Mouse (Mus musculus): ENCODE results near the gene 4930412O13Rik. TPM values are rescaled to one million over a fixed set of nuclear protein-coding genes. Genes with fewer than 3 reads are reported as not detected.

Gene 4930412O13Rik
- polyA plus RNA-seq, 1 experiment from 2014 or later, result 0.36 TPM

- Histone ChIP-seq H3K27ac (peak overlapping the region; percentile 30; the same call in 1 of the 2 replicates), H3K36me3 (replicated peaks; ENCODE audit: control insufficient read depth, insufficient read depth) (no peaks in the 10 kb centered on the region), H3K4me1 (replicated peaks; ENCODE audit: control insufficient read depth, insufficient read depth, low read length) (peaks cover 9% of the 10 kb centered on the region), H3K4me3 (replicated peaks; ENCODE audit: low read length) (peak overlapping the region; percentile 30), H3K4me2 (replicated peaks) (peak overlapping the region; percentile 53), H3K9ac (peak overlapping the region; percentile 26; the same call in 1 of the 2 replicates), H3K27me3 (ENCODE audit: control insufficient read depth, insufficient read depth, low read length) (peaks cover 83% of the 10 kb centered on the region), H3K9me3 (ENCODE audit: control insufficient read depth, low read length) (no peaks in the 10 kb centered on the region)
- no peak for ATAC-seq (ENCODE audit: low FRiP score)
- DNase-seq (ENCODE audit: low spot score), result no peak
- WGBS, result under 1% methylated on average over 31 of the region's 33 CpGs
These were observed 2.4 kb upstream of the 4930412O13Rik start for GRCm38 (mm10) chr2:9878564-9879081.

GRCm38 (mm10) chr2:9879092-9879491 is 2.0 kb upstream of the 4930412O13Rik start:
- H3K27ac ChIP-seq, result peak overlapping the region; percentile 30; the same call in 1 of the 2 replicates
- H3K36me3 ChIP-seq (replicated peaks; ENCODE audit: control insufficient read depth, insufficient read depth), result no peaks in the 10 kb centered on the region
- H3K4me2 ChIP-seq (replicated peaks), result peak overlapping the region; percentile 53
- 0% methylated on average over 22 of the region's 22 CpGs for WGBS
- no peaks in the 10 kb centered on the region for H3K9me3 ChIP-seq (ENCODE audit: control insufficient read depth, low read length)
- ATAC-seq (ENCODE audit: low FRiP score) (no peak), DNase-seq (ENCODE audit: low spot score) (no peak)
- H3K4me3 ChIP-seq (replicated peaks; ENCODE audit: low read length), result peak overlapping the region; percentile 30
- peaks cover 9% of the 10 kb centered on the region for H3K4me1 ChIP-seq (replicated peaks; ENCODE audit: control insufficient read depth, insufficient read depth, low read length)
- no peak overlapping the region; the same call in 1 of the 2 replicates for H3K9ac ChIP-seq
- peaks cover 82% of the 10 kb centered on the region for H3K27me3 ChIP-seq (ENCODE audit: control insufficient read depth, insufficient read depth, low read length)

GRCm38 (mm10) chr2:9879493-9879892 is 1.6 kb upstream of the 4930412O13Rik start:
- Histone ChIP-seq H3K9ac (no peak overlapping the region), H3K4me3 (replicated peaks; ENCODE audit: low read length) (peak overlapping the region; percentile 30), H3K36me3 (replicated peaks; ENCODE audit: control insufficient read depth, insufficient read depth) (no peaks in the 10 kb centered on the region), H3K4me1 (replicated peaks; ENCODE audit: control insufficient read depth, insufficient read depth, low read length) (peaks cover 9% of the 10 kb centered on the region), H3K27ac (0 out of 2 replicates have a peak overlapping the region, but pooled peaks have one; percentile 30), H3K4me2 (replicated peaks) (peak overlapping the region; percentile 53), H3K27me3 (ENCODE audit: control insufficient read depth, insufficient read depth, low read length) (peaks cover 82% of the 10 kb centered on the region), H3K9me3 (ENCODE audit: control insufficient read depth, low read length) (no peaks in the 10 kb centered on the region)
- WGBS, result under 1% methylated on average over 21 of the region's 21 CpGs
- DNase-seq (ENCODE audit: low spot score) (peak; percentile 79), ATAC-seq (ENCODE audit: low FRiP score) (peak; percentile 91)

- ATAC-seq (ENCODE audit: low FRiP score) (no peak), DNase-seq (ENCODE audit: low spot score) (no peak)
- Histone ChIP-seq H3K9me3 (ENCODE audit: control insufficient read depth, low read length) (no peaks in the 10 kb centered on the region), H3K4me1 (replicated peaks; ENCODE audit: control insufficient read depth, insufficient read depth, low read length) (peaks cover 9% of the 10 kb centered on the region), H3K4me2 (replicated peaks) (peak overlapping the region; percentile 53), H3K27ac (0 out of 2 replicates have a peak overlapping the region, but pooled peaks have one; percentile 2), H3K36me3 (replicated peaks; ENCODE audit: control insufficient read depth, insufficient read depth) (no peaks in the 10 kb centered on the region), H3K4me3 (replicated peaks; ENCODE audit: low read length) (no peak overlapping the region), H3K27me3 (ENCODE audit: control insufficient read depth, insufficient read depth, low read length) (peaks cover 82% of the 10 kb centered on the region), H3K9ac (no peak overlapping the region)
- WGBS, result 4% methylated on average over 11 of the region's 11 CpGs
These were observed 781 bp upstream of the 4930412O13Rik start for GRCm38 (mm10) chr2:9880271-9880670.

- no peaks in the 10 kb centered on the region for H3K9me3 ChIP-seq (ENCODE audit: control insufficient read depth, low read length)
- peak overlapping the region; percentile 51 for H3K9ac ChIP-seq
- under 1% methylated on average over 13 of the region's 13 CpGs for WGBS
- DNase-seq (ENCODE audit: low spot score) (no peak), ATAC-seq (ENCODE audit: low FRiP score) (no peak)
- H3K27ac ChIP-seq, result peak overlapping the region; percentile 78
- peaks cover 83% of the 10 kb centered on the region for H3K27me3 ChIP-seq (ENCODE audit: control insufficient read depth, insufficient read depth, low read length)
- peak overlapping the region; percentile 29 for H3K4me3 ChIP-seq (replicated peaks; ENCODE audit: low read length)
- H3K4me2 ChIP-seq (replicated peaks), result peak overlapping the region; percentile 53
- H3K4me1 ChIP-seq (replicated peaks; ENCODE audit: control insufficient read depth, insufficient read depth, low read length), result peaks cover 9% of the 10 kb centered on the region
- H3K36me3 ChIP-seq (replicated peaks; ENCODE audit: control insufficient read depth, insufficient read depth), result no peaks in the 10 kb centered on the region
These were observed 565 bp downstream of the 4930412O13Rik start for GRCm38 (mm10) chr2:9881611-9882023.

- H3K9me3 ChIP-seq (ENCODE audit: control insufficient read depth, low read length), result no peaks in the 10 kb centered on the region
- DNase-seq (ENCODE audit: low spot score) (no peak), ATAC-seq (ENCODE audit: low FRiP score) (no peak)
- peak overlapping the region; percentile 51 for H3K9ac ChIP-seq
- under 1% methylated on average over 39 of the region's 39 CpGs for WGBS
- peak overlapping the region; percentile 78 for H3K27ac ChIP-seq
- no peaks in the 10 kb centered on the region for H3K36me3 ChIP-seq (replicated peaks; ENCODE audit: control insufficient read depth, insufficient read depth)
- H3K27me3 ChIP-seq (ENCODE audit: control insufficient read depth, insufficient read depth, low read length), result peaks cover 90% of the 10 kb centered on the region
- H3K4me3 ChIP-seq (replicated peaks; ENCODE audit: low read length), result peak overlapping the region; percentile 29
- H3K4me2 ChIP-seq (replicated peaks), result peak overlapping the region; percentile 53
- H3K4me1 ChIP-seq (replicated peaks; ENCODE audit: control insufficient read depth, insufficient read depth, low read length), result peaks cover 9% of the 10 kb centered on the region
These were observed 1.4 kb downstream of the 4930412O13Rik start for GRCm38 (mm10) chr2:9882371-9882925.

GRCm38 (mm10) chr2:9882926-9883802 is 2.1 kb downstream of the 4930412O13Rik start:
- DNase-seq (ENCODE audit: low spot score) (no peak), ATAC-seq (ENCODE audit: low FRiP score) (no peak)
- peak overlapping the region; percentile 51 for H3K9ac ChIP-seq
- peaks cover 93% of the 10 kb centered on the region for H3K27me3 ChIP-seq (ENCODE audit: control insufficient read depth, insufficient read depth, low read length)
- no peaks in the 10 kb centered on the region for H3K36me3 ChIP-seq (replicated peaks; ENCODE audit: control insufficient read depth, insufficient read depth)
- H3K4me3 ChIP-seq (replicated peaks; ENCODE audit: low read length), result peak overlapping the region; percentile 29
- peaks cover 9% of the 10 kb centered on the region for H3K4me1 ChIP-seq (replicated peaks; ENCODE audit: control insufficient read depth, insufficient read depth, low read length)
- WGBS, result under 1% methylated on average over 43 of the region's 43 CpGs
- peak overlapping the region; percentile 53 for H3K4me2 ChIP-seq (replicated peaks)
- no peaks in the 10 kb centered on the region for H3K9me3 ChIP-seq (ENCODE audit: control insufficient read depth, low read length)
- H3K27ac ChIP-seq, result peak overlapping the region; percentile 78

GRCm38 (mm10) chr2:9883803-9884532 is 2.9 kb downstream of the 4930412O13Rik start:
- Histone ChIP-seq H3K27ac (peak overlapping the region; percentile 78), H3K36me3 (replicated peaks; ENCODE audit: control insufficient read depth, insufficient read depth) (no peaks in the 10 kb centered on the region), H3K9me3 (ENCODE audit: control insufficient read depth, low read length) (no peaks in the 10 kb centered on the region), H3K9ac (peak overlapping the region; percentile 51), H3K4me1 (replicated peaks; ENCODE audit: control insufficient read depth, insufficient read depth, low read length) (peaks cover 3% of the 10 kb centered on the region; the same call in 1 of the 2 replicates), H3K4me2 (replicated peaks) (peak overlapping the region; percentile 53), H3K4me3 (replicated peaks; ENCODE audit: low read length) (peak overlapping the region; percentile 29), H3K27me3 (ENCODE audit: control insufficient read depth, insufficient read depth, low read length) (peaks cover 93% of the 10 kb centered on the region)
- under 1% methylated on average over 27 of the region's 27 CpGs for WGBS
- ATAC-seq (ENCODE audit: low FRiP score), result no peak
- no peak for DNase-seq (ENCODE audit: low spot score)

Data from hindbrain, embryonic 14.5 days (tissue).